Mouse (Mus musculus) neural tube, embryonic 13.5 days (tissue): ENCODE data around the gene Notum. TPM values are rescaled to one million over a fixed set of nuclear protein-coding genes. Genes with fewer than 3 reads are reported as not detected.
A peak's percentile ranks its signal among the peaks of the same experiment; 100 is the strongest.

ENCODE experiments used
- ATAC-seq: fragments of 200-750 bp; cut with Nextera tagmentation; 2 replicates; pipeline ENCODE4 v1.8.0; 2017; ENCODE audit warnings: low read depth, mild to moderate bottlenecking, moderate TSS enrichment, moderate library complexity
- H3K27ac ChIP-seq: fragments of 300-500 bp; sonication (generic); replicated peaks from 2 replicates; pipeline ENCODE4 v1.5.1; 2015; ENCODE audit warnings: moderate library complexity, mild to moderate bottlenecking, inconsistent platforms
- H3K27me3 ChIP-seq: fragments of 300-500 bp; sonication (generic); 2 replicates; pipeline ENCODE4 v1.6.1; 2015; ENCODE audit warnings: mild to moderate bottlenecking, inconsistent platforms
- H3K36me3 ChIP-seq: fragments of 300-500 bp; sonication (generic); 2 replicates; pipeline ENCODE4 v1.6.1; 2015; ENCODE audit warnings: mild to moderate bottlenecking, inconsistent platforms
- H3K4me1 ChIP-seq: fragments of 300-500 bp; sonication (generic); replicated peaks from 2 replicates; pipeline ENCODE4 v1.6.1; 2015; ENCODE audit warnings: inconsistent platforms
- H3K4me2 ChIP-seq: fragments of 300-500 bp; sonication (generic); 2 replicates; pipeline ENCODE4 v1.6.1; 2015; ENCODE audit warnings: inconsistent platforms, mild to moderate bottlenecking, moderate library complexity
- H3K4me3 ChIP-seq: fragments of 300-500 bp; sonication (generic); 2 replicates; pipeline ENCODE4 v1.5.1; 2015; ENCODE audit warnings: mild to moderate bottlenecking, inconsistent platforms
- H3K9ac ChIP-seq: fragments of 300-500 bp; sonication (generic); 2 replicates; pipeline ENCODE4 v1.6.1; 2015; ENCODE audit warnings: moderate library complexity, mild to moderate bottlenecking, inconsistent platforms
- H3K9me3 ChIP-seq: fragments of 300-500 bp; sonication (generic); 2 replicates; pipeline ENCODE4 v1.6.1; 2016; ENCODE audit warnings: inconsistent platforms
- WGBS: fragments of 180-500 bp; shearing (Covaris S2); methylation state at CpG from one replicate; pipeline ENCODE4 v1.1.7; 2015; 5-methylcytosine and 5-hydroxymethylcytosine counted together
- polyA plus RNA-seq: library from polyadenylated mRNA; unstranded; fragments of >200 nt; fragmentation: Nextera tagmentation; extraction: Ambion mirVana; gene quantifications from 2 replicates; pipeline ENCODE4 v1.2.1, GENCODE M21; 2015

The Notum gene
- 2.5 and 2.7 TPM in 2 replicates for polyA plus RNA-seq

DNA sequence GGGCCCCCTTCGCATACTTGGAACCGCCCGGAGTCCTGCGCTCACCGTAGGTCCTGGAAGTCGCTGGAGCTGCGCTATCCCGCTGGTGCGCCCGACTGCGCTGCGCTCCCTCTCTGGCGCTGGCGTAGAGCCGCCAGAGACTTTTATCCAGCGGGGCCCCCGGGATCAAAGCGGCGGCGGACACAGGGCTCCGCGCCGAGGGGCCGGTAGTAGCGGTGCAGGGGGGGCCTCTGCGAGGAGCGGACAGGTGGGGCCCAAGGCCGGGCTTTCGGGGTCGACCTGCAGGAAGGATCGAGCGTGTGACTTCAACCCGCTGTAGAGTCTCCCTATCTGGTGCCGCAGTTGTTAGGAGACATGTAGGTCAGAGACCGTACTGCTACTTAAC lies at the start of gene Notum:
Notum (minus strand) TSS at position 100 of the 385 bp plus-strand sequence.
- Histone ChIP-seq H3K4me1 (peaks cover 31% of the 10 kb centered on the region), H3K36me3 (no peaks in the 10 kb centered on the region), H3K9me3 (no peaks in the 10 kb centered on the region), H3K27ac (no peak within 1 kb of the TSS), H3K4me3 (peak within 1 kb of the TSS; percentile 40), H3K4me2 (peak within 1 kb of the TSS; percentile 60), H3K9ac (peak within 1 kb of the TSS; percentile 55), H3K27me3 (peaks cover 82% of the 10 kb centered on the region)
- WGBS = under 1% methylated on average over 35 of the region's 35 CpGs
- no peak for ATAC-seq

DNA sequence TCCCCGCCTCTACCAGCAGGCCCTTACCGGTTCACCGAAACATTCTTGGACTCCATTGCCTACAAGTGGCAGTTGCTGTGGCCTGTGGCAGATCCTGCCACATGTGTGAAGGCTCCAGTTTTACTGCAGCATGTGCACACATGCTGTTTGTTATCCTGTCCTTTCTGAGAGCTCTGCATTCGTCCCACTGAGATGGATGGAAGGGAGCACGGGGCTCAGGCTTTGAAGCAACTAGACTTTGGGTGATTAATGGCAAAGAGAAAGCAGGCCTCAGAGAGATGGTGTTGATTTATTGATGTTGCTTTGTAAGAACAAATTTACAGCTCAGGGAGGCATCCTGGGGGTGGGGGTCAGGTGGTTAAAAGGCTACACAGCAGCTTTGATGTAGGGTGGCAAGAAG lies 49.7 kb upstream of the Notum start:
- H3K4me1 ChIP-seq = peaks cover 47% of the 10 kb centered on the region
- WGBS = 24% methylated on average over 5 of the region's 5 CpGs
- no peak overlapping the region for H3K4me3 ChIP-seq
- H3K27ac ChIP-seq = no peak overlapping the region
- no peak for ATAC-seq
- no peak overlapping the region for H3K9ac ChIP-seq
- no peaks in the 10 kb centered on the region for H3K27me3 ChIP-seq
- H3K4me2 ChIP-seq = no peak overlapping the region
- no peaks in the 10 kb centered on the region for H3K9me3 ChIP-seq
- peaks cover 36% of the 10 kb centered on the region for H3K36me3 ChIP-seq

DNA sequence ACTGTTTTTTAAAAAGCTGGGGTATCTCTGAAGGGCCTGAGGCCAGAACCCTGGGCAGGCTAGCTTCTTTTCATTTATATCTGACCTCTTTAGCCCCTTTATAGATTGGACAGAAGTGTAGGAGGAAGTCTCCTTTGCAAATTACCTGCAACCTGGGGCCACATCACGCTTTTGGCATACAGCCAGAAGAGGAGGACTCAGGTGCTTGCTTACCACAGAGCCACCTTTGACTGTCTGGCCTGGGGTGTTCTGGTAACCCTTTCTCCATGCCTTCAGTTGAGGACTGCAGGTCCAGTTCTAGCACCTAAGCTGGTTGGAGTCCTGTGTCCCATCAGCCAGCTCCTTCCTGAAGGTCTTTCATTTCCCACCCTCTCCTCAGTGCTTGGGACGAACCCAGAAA lies 48.6 kb upstream of the Notum start:
- H3K4me3 ChIP-seq = no peak overlapping the region
- WGBS = 86% methylated on average over 2 of the region's 2 CpGs
- H3K27ac ChIP-seq = no peak overlapping the region
- H3K27me3 ChIP-seq = no peaks in the 10 kb centered on the region
- no peak overlapping the region for H3K4me2 ChIP-seq
- peaks cover 53% of the 10 kb centered on the region for H3K4me1 ChIP-seq
- H3K9ac ChIP-seq = no peak overlapping the region
- H3K36me3 ChIP-seq = peaks cover 31% of the 10 kb centered on the region
- no peak for ATAC-seq
- no peaks in the 10 kb centered on the region for H3K9me3 ChIP-seq

- ATAC-seq = no peak
- peaks cover 56% of the 10 kb centered on the region for H3K4me1 ChIP-seq
- H3K4me2 ChIP-seq = no peak overlapping the region
- no peak overlapping the region for H3K27ac ChIP-seq
- WGBS = 35% methylated on average over 5 of the region's 5 CpGs
- peaks cover 40% of the 10 kb centered on the region for H3K36me3 ChIP-seq
- H3K4me3 ChIP-seq = no peak overlapping the region
- H3K9me3 ChIP-seq = no peaks in the 10 kb centered on the region
- H3K9ac ChIP-seq = no peak overlapping the region
- H3K27me3 ChIP-seq = no peaks in the 10 kb centered on the region
Measured at GRCm38 (mm10) chr11:120707969-120708368, 47.0 kb upstream of the Notum start.

DNA sequence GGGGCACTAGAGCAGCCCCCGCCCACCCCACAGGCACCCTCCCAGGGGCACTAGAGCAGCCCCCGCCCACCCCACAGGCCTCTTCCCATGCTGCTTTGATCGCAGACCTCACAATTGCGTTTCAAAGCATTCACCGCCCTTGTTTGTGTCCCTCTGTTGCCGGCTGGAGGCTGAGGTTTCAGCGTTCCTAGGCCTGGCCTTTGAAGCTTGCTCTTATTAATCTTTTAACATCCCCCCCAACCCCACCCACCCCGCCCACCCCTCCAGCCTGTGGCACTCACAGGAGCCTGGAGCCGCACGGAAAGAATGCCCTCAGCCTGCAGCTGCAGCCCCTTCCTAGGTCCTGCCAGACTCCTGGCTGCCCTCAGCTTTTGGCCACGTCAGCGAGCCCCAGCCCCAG lies 46.2 kb upstream of the Notum start:
- H3K27ac ChIP-seq = no peak overlapping the region

DNA sequence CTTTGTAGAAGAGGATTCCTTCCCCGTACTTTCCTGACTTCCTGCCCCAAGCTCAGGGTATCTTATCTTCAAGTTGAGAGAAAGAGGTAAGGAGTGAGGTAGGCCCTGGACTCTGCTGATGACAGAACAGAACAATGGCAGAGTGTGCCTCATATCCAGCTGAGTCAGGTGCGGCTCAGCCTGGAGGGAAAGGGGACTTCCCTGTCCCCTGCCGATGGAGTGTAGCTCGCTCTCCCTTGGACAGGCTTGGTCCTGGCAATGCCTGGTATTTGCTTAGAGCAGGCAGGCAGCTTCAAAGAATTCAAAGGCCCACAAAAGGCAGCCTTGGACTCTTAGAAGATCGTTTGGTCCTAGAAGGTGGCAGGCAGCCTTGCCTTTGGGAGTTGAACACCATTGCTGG lies 45.1 kb upstream of the Notum start:
- H3K4me1 ChIP-seq = peaks cover 42% of the 10 kb centered on the region
- no peak overlapping the region for H3K4me2 ChIP-seq
- H3K9me3 ChIP-seq = no peaks in the 10 kb centered on the region
- no peaks in the 10 kb centered on the region for H3K27me3 ChIP-seq
- H3K9ac ChIP-seq = 0 out of 2 replicates have a peak overlapping the region, but pooled peaks have one; percentile 8
- WGBS = 59% methylated on average over 5 of the region's 5 CpGs
- no peak for ATAC-seq
- H3K36me3 ChIP-seq = peaks cover 51% of the 10 kb centered on the region
- H3K4me3 ChIP-seq = no peak overlapping the region
- H3K27ac ChIP-seq = no peak overlapping the region

More for the DNA sequence above, 46.2 kb upstream of the Notum start:
- H3K4me2 ChIP-seq = no peak overlapping the region
- ATAC-seq = no peak
- H3K27me3 ChIP-seq = no peaks in the 10 kb centered on the region
- 7% methylated on average over 12 of the region's 12 CpGs for WGBS
- H3K36me3 ChIP-seq = peaks cover 45% of the 10 kb centered on the region
- H3K9ac ChIP-seq = peak overlapping the region; percentile 50; the same call in 1 of the 2 replicates
- peaks cover 49% of the 10 kb centered on the region for H3K4me1 ChIP-seq
- no peak overlapping the region for H3K4me3 ChIP-seq
- no peaks in the 10 kb centered on the region for H3K9me3 ChIP-seq

- H3K9me3 ChIP-seq = no peaks in the 10 kb centered on the region
- no peak overlapping the region for H3K4me2 ChIP-seq
- H3K4me1 ChIP-seq = peaks cover 38% of the 10 kb centered on the region
- H3K9ac ChIP-seq = peak overlapping the region; percentile 47; the same call in 1 of the 2 replicates
- H3K27ac ChIP-seq = 0 out of 2 replicates have a peak overlapping the region, but pooled peaks have one; percentile 28
- H3K27me3 ChIP-seq = no peaks in the 10 kb centered on the region
- peaks cover 51% of the 10 kb centered on the region for H3K36me3 ChIP-seq
- 0 out of 2 replicates have a peak, but pooled peaks have one; percentile 2 for ATAC-seq
- WGBS = 21% methylated on average over 8 of the region's 8 CpGs
- H3K4me3 ChIP-seq = no peak overlapping the region
Measured at GRCm38 (mm10) chr11:120704486-120705325, 43.7 kb upstream of the Notum start.

GRCm38 (mm10) chr11:120703696-120704454 lies 42.9 kb upstream of the Notum start:
- Histone ChIP-seq H3K9me3 (no peaks in the 10 kb centered on the region), H3K9ac (peak overlapping the region; percentile 26), H3K27ac (0 out of 2 replicates have a peak overlapping the region, but pooled peaks have one; percentile 23), H3K36me3 (peaks cover 45% of the 10 kb centered on the region), H3K4me3 (no peak overlapping the region), H3K27me3 (no peaks in the 10 kb centered on the region), H3K4me2 (no peak overlapping the region), H3K4me1 (peaks cover 38% of the 10 kb centered on the region)
- WGBS = 23% methylated on average over 15 of the region's 15 CpGs
- no peak for ATAC-seq

GRCm38 (mm10) chr11:120697741-120698140 lies 36.8 kb upstream of the Notum start:
- WGBS = 63% methylated on average over 10 of the region's 10 CpGs
- Histone ChIP-seq H3K9me3 (no peaks in the 10 kb centered on the region), H3K27me3 (no peaks in the 10 kb centered on the region), H3K27ac (no peak overlapping the region), H3K4me2 (no peak overlapping the region), H3K4me1 (peaks cover 20% of the 10 kb centered on the region), H3K4me3 (no peak overlapping the region), H3K9ac (no peak overlapping the region), H3K36me3 (peaks cover 58% of the 10 kb centered on the region)
- ATAC-seq = no peak

GRCm38 (mm10) chr11:120696568-120696967 lies 35.6 kb upstream of the Notum start:
- Histone ChIP-seq H3K4me2 (no peak overlapping the region), H3K4me3 (no peak overlapping the region), H3K27ac (no peak overlapping the region), H3K4me1 (peaks cover 23% of the 10 kb centered on the region), H3K9me3 (no peaks in the 10 kb centered on the region), H3K9ac (no peak overlapping the region), H3K36me3 (peaks cover 60% of the 10 kb centered on the region), H3K27me3 (no peaks in the 10 kb centered on the region)
- ATAC-seq = no peak
- 90% methylated on average over 6 of the region's 6 CpGs for WGBS

DNA sequence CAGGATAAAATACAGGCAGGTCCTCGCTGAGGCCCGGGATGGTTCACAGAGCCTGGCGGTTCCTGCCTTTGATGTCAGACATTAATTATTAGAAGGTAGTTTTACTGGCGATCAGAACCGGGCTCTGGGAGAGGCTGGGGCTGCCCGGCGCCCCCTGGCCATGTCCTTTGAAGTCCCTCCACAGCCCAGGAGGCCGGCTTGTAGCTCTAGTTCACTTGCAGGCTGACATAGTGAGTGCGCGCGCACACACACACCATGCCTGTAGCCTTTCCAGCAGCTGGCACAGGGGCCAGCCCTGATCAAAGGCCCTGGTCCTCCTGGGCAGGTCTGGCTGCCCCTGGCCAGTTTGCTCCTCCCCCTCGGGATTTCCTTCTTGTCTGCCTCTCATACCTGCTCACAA lies 34.7 kb upstream of the Notum start:
- Histone ChIP-seq H3K9me3 (no peaks in the 10 kb centered on the region), H3K27me3 (no peaks in the 10 kb centered on the region), H3K4me3 (no peak overlapping the region), H3K36me3 (peaks cover 57% of the 10 kb centered on the region), H3K4me2 (no peak overlapping the region), H3K9ac (peak overlapping the region; percentile 36; the same call in 1 of the 2 replicates), H3K27ac (peak overlapping the region; percentile 73), H3K4me1 (peaks cover 23% of the 10 kb centered on the region)
- ATAC-seq = peak; percentile 42
- 12% methylated on average over 12 of the region's 12 CpGs for WGBS

DNA sequence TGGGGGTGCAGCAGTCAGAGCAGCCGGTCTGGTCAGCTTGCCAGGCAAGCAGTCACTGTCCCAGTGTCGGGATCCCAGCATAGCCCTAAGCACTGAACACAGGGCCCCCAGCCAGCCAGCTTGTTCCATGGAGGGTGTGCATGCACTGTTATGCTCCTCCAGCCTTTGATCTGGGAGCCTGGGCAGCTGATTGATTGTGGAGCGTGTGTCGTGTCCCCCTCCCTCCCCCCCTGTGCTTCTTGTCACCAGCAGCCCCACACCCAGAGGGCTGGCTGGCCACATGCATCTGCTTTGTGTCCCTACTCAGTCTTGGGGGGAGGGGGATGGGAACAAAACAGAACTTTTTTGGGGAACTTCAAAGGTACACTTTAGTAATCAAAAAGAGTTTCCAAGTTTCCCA lies 34.2 kb upstream of the Notum start:
- H3K4me1 ChIP-seq = peaks cover 23% of the 10 kb centered on the region
- peaks cover 57% of the 10 kb centered on the region for H3K36me3 ChIP-seq
- WGBS = 7% methylated on average over 4 of the region's 4 CpGs
- H3K9ac ChIP-seq = peak overlapping the region; percentile 36; the same call in 1 of the 2 replicates
- peak overlapping the region; percentile 73; the same call in 1 of the 2 replicates for H3K27ac ChIP-seq
- no peak overlapping the region for H3K4me3 ChIP-seq
- H3K4me2 ChIP-seq = no peak overlapping the region
- peak; percentile 88 for ATAC-seq
- no peaks in the 10 kb centered on the region for H3K9me3 ChIP-seq
- H3K27me3 ChIP-seq = no peaks in the 10 kb centered on the region
